Mouse (Mus musculus) monocyte, adult 2 months (primary cell): ENCODE data around the gene Vmn2r120.
"Not testable (repeated sequence)": the region's sequence is repeated elsewhere in the genome, so short reads cannot be mapped to it uniquely, and the experiment has no call there.

Experiments used
- DNase-seq, 2 experiments: peaks; one replicate each; pipeline ENCODE4 v3.0.0; 2022; ENCODE audit warnings: low spot score in 2 of 2, low read depth in 1 of 2

Vmn2r120 gene

DNA sequence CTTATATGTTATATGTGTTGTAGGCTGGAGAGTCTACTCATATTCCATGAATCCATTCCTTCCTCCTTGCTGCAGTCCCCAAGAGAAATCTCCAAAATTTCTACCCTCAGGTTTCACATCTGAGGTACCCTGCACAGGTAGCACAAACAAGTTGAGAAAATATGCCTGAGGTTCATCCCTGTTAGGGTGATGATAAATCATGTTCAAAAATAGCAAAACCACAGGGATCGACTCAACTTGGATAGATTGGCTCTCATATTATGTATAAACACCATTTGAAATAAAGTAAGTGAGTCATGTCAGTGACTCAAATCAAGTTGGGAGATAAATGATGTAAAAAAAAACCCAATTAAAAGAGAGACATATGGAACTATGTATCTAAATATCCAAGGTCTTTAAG, at the start of gene Vmn2r120:
Gene Vmn2r120 (minus strand): TSS at position 101 of the 400 bp plus-strand sequence.
- no peak for DNase-seq

DNA sequence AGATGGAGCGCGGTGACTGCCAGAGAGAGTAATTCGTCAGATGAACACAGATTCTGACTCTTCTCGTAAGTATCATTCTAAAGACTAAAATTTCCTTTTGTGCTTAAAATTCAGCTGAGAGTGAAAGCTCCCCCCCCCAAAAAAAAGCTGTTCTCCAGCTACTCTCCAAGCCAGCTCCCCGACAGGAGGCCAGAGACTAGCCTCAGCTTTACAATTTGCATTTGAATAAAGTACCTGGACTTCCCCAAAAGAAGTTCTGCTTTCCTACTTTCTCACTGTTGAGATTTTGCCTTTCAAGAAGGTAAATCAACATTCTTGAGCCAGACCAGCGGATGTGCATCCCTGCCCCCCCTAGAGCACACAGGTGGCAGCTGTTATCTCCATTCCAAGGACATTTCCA, 42.0 kb upstream of the Vmn2r120 start:
- not testable (repeated sequence) for DNase-seq

DNA sequence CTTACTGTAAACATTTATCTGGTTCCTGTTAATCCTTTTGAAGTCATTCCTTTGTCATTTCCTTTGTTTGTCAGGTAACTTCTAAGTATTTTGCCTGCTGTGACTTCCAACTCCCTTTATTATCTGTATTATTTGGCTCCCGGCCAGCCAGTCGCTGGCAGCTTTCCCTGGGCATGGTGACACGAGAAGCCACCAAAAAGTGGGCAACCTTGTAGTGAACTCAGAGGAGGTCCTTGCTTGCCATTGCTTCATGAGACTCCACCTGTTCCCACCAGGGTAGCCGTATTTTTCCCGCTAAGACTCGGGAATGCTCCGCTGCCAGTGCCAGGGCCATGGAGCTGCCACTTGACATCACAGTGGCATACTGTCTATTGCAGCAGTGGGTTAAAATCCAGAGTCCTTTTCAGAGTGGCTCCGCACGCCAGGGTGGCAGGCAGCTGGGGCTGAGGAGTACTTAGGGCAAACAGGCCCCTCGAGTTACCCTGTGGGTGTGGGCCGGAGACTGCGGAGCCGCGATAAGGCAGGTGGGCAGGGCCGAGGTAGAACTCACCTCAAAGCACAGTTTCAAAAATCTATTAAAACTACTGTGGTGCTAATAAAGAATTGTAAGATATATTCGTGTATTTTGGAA, 28.9 kb upstream of the Vmn2r120 start:
- DNase-seq, result no peak
